Mouse (Mus musculus) spleen, adult 2 months (tissue): ENCODE data around the gene Agap1.

Experiments
- CTCF ChIP-seq: fragments of 200-500 bp; IDR thresholded peaks from 2 replicates; pipeline ENCODE4 v1.5.1; 2011; ENCODE audit warnings: mild to moderate bottlenecking, inconsistent platforms; ENCODE audit not compliant: insufficient read depth, insufficient read length, insufficient replicate concordance; ENCODE audit errors: extremely low read depth
- POLR2A ChIP-seq: fragments of 200-500 bp; IDR thresholded peaks from 2 replicates; pipeline ENCODE4 v1.6.1; 2011; ENCODE audit warnings: low read depth, low read length, inconsistent platforms

DNA sequence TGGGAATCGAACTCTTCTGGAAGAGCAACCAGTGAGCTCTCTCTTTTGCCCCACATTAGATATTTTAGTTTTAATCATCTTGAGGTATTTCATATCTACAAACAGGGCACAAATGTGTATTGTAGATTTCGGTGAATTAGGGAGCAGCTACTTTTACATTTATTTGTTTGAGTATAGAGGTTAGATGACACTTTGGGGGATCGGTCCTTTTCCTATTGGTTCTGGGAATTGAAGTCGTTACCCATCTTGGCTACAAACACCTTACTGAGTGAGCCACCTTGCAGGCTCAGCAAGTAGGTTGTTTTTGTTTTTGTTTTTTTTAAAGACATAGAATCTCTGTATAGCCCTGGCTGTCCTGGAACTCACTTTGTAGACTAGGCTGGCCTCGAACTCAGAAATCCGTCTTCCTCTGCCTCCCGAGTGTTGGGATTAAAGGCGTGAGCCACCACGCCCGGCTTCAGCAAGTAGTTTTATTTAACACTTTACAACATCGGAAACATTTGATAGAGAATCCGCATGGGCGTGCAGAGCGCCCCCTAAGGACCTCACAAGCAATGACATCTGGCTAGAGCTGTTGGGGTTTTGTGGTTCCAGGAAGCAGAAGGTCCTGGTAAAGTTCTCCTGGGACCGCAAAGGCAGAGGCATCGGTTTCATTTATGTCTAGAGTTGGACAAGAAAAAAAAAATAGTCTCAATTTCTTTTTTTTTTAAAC is 484.4 kb downstream of the Agap1 start:
- TF ChIP-seq CTCF (no peak), POLR2A (no peak)
